Mouse (Mus musculus) spleen, adult 2 months (tissue): ENCODE measurements at regions not wholly inside any gene's neighbourhood (a gene's known extent, or its start where the extent isn't known, plus 50 kb on each side); places are given as distances from the start of the nearest gene placed in this dataset.

Experiments used
- DNase-seq, 2 experiments: peaks; one replicate each; pipeline versions ENCODE4 v3.0.0 to v3.0.0-alpha.2; 2012 to 2021; ENCODE audit warnings: low spot score in 2 of 2, low read depth in 1 of 2
- H3K27ac ChIP-seq: fragments of 200-500 bp; 2 replicates; pipeline ENCODE4 v1.5.1; 2012; ENCODE audit warnings: low read length, inconsistent platforms; ENCODE audit not compliant: insufficient read depth
- H3K27me3 ChIP-seq: fragments of 200-500 bp; 2 replicates; pipeline ENCODE4 v1.6.1; 2012; ENCODE audit warnings: mild to moderate bottlenecking, moderate library complexity, low read length, inconsistent platforms; ENCODE audit not compliant: control insufficient read depth, insufficient read depth
- H3K36me3 ChIP-seq: fragments of 200-500 bp; 2 replicates; pipeline ENCODE4 v1.6.1; 2012; ENCODE audit warnings: mild to moderate bottlenecking, low read length, inconsistent platforms; ENCODE audit not compliant: control insufficient read depth, insufficient read depth
- H3K4me1 ChIP-seq: fragments of 200-500 bp; 2 replicates; pipeline ENCODE4 v1.6.1; 2011; ENCODE audit warnings: inconsistent platforms; ENCODE audit not compliant: control insufficient read depth, insufficient read depth, insufficient read length
- H3K4me3 ChIP-seq: fragments of 200-500 bp; 2 replicates; pipeline ENCODE4 v1.5.1; 2011; ENCODE audit warnings: mild to moderate bottlenecking, inconsistent platforms; ENCODE audit not compliant: insufficient read depth, insufficient read length; ENCODE audit errors: extremely low read depth
- CTCF ChIP-seq: fragments of 200-500 bp; IDR thresholded peaks from 2 replicates; pipeline ENCODE4 v1.5.1; 2011; ENCODE audit warnings: mild to moderate bottlenecking, inconsistent platforms; ENCODE audit not compliant: insufficient read depth, insufficient read length, insufficient replicate concordance; ENCODE audit errors: extremely low read depth
- POLR2A ChIP-seq: fragments of 200-500 bp; IDR thresholded peaks from 2 replicates; pipeline ENCODE4 v1.6.1; 2011; ENCODE audit warnings: low read depth, low read length, inconsistent platforms
- WGBS: fragments of 180-500 bp; shearing (Covaris S2); methylation state at CpG from one replicate; pipeline ENCODE4 v1.1.7; 2018; 5-methylcytosine and 5-hydroxymethylcytosine counted together

DNA sequence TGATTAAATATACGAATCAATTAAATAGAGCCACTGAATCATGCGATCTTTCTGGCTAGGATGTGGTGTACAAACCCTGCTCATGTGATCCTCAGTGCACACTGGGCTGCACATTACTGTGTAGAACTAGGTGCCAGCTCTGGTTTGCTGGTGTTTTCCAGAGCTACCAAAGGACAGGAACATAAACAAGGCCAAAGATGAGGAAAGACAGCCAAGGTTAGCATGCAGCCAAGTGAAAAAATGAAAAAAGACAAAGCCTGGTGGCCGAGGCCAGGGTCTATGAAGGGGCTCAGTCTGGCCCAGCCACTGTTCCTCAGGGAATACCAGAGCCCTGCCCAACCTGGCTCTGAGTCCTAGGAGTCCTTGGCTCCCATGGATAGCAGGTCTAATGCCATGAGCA, 190.1 kb downstream of the Wdr11 start:
- WGBS, result 87% methylated on average over 3 of the region's 3 CpGs
- Histone ChIP-seq H3K4me3 (no peak overlapping the region), H3K4me1 (no peaks in the 10 kb centered on the region), H3K27me3 (no peaks in the 10 kb centered on the region), H3K36me3 (no peaks in the 10 kb centered on the region), H3K27ac (no peak overlapping the region)
- TF ChIP-seq POLR2A, result no peak
- no peak for DNase-seq

DNA sequence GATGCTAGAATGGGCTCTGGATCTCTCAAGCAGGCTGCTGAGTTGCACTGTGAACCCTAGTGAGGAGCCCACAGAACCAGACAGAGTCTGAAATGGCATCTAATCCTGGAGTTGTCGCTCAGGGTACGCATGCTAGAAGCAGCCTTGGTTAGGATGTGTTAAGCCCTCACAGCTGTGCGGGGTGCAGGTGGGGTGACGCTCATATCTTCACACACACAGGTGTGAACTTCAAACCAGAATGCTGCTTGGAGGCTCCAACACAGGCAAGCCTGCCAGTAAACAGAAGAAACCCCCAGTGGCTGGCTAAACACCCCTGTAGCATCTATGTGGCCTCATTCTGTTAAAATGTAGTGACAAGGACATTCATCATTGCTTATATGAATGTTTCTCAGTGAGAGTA, 193.3 kb downstream of the Wdr11 start:
- Histone ChIP-seq H3K4me1 (no peaks in the 10 kb centered on the region), H3K4me3 (no peak overlapping the region), H3K27ac (no peak overlapping the region), H3K27me3 (no peaks in the 10 kb centered on the region), H3K36me3 (no peaks in the 10 kb centered on the region)
- WGBS, result 77% methylated on average over 4 of the region's 4 CpGs
- DNase-seq, result no peak
- TF ChIP-seq CTCF, result no peak
- TF ChIP-seq POLR2A, result no peak

DNA sequence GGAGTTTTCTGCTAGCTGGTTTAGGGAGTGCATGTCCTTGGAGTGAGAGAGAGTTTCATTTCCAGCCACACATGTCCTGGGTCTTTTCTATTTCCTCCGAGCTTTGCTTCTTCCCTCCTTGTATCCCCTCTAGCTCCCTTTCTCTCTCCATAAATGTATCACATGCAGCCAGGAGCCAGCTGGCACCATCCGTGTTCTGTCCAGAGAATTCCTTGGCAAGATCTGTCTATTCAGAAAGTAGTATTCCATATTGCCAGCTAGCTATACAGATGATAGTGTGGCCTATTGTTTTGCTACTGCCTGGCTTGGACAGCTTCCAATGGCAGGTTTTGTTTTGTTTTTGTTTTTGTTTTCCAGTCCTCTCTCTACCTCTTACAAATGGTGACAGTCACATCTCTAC, 195.3 kb downstream of the Wdr11 start:
- TF ChIP-seq POLR2A, result no peak
- TF ChIP-seq CTCF, result no peak
- Histone ChIP-seq H3K36me3 (no peaks in the 10 kb centered on the region), H3K27ac (no peak overlapping the region), H3K4me3 (no peak overlapping the region), H3K27me3 (no peaks in the 10 kb centered on the region), H3K4me1 (no peaks in the 10 kb centered on the region; the same call in 1 of the 2 replicates)
- DNase-seq, result no peak
- 68% methylated on average over 2 of the region's 2 CpGs for WGBS

DNA sequence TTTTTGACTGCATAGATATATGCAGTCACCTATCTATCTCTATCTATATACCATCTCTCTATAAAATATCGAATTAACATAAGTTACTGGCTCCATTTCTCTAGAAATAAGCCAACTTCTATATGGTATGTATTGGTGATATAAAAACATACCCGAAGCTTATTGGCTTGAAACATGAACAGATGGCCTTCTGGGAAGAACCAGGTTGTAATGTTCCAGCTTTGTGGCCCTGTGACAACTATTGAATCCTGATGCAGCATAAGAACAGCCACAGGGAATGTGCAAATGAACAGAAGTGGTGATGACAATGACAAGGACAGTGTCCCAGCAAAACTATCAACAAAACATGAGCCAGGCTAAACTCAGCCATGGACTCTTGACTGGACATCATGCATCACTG, 196.1 kb downstream of the Wdr11 start:
- no peak for DNase-seq
- H3K27me3 ChIP-seq, result no peaks in the 10 kb centered on the region
- TF ChIP-seq POLR2A (no peak), CTCF (no peak)
- H3K4me1 ChIP-seq, result no peaks in the 10 kb centered on the region; the same call in 1 of the 2 replicates
- no peak overlapping the region for H3K27ac ChIP-seq
- WGBS, result 86% methylated on average over 2 of the region's 2 CpGs
- H3K36me3 ChIP-seq, result no peaks in the 10 kb centered on the region
- H3K4me3 ChIP-seq, result no peak overlapping the region

DNA sequence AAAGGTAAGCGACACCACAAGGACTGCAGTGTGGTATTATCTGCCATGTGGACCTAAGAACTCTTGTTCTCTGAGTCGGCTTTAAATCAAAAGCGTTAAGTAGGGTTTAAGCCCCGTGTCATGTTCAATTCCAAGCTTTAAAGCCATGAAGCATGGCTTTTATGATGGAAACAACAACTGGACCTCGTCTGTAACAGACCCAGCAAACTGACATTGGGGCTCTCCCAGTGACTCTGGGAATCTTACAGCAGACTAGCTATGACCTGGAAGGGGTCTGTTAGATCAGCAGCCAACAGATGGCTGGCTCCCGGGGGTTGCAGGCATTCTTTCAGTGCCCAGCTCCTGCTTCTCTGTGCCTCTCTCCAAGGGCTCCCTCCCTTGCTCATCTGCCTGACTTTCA, 197.8 kb downstream of the Wdr11 start:
- TF ChIP-seq POLR2A (no peak), CTCF (no peak)
- H3K27me3 ChIP-seq, result no peaks in the 10 kb centered on the region
- DNase-seq, result no peak
- 89% methylated on average over 6 of the region's 6 CpGs for WGBS
- H3K4me1 ChIP-seq, result no peaks in the 10 kb centered on the region; the same call in 1 of the 2 replicates
- H3K36me3 ChIP-seq, result no peaks in the 10 kb centered on the region
- H3K27ac ChIP-seq, result no peak overlapping the region
- no peak overlapping the region for H3K4me3 ChIP-seq

DNA sequence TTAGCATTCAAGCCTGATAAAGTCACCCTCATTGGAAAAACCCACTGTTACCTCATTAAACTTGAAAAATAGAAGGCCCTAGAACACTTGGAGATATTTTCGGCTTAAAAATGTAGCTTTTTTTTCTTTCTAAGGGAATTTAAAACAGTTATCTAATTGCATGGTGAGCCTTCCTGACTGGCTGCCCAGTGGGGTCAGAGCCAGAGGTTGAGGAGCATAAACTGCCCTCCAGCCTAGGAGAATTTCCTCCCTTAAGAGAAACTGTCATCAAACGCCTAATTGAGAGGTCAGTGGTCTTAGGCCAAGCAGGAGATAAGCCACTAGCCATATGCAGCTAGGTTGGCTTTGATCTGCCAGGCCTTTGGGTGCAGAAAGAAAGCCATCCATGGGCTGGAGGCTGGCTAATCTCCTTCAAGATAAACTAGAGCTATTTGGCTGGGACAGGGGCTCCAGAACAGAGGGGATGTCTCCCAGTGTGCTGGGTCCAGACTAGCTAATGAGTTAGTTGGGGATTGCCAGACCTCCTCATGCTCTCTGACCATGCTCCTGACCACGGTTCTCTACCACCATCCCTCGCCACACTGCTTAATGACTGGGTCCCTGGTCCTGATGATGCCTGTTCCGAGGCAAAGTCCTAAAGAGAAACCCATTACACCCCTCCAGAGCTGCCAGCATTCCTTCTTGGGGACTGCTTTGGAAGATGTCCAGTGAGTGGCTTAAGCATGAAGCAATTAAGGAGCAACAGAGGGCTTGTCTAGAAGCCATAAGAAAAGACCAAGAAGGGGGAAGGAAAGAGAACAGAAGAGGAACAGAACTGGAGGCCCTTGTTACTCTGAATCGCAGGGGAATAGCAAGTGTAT, 199.2 kb downstream of the Wdr11 start:
- TF ChIP-seq CTCF (no peak), POLR2A (no peak)
- no peak for DNase-seq
- Histone ChIP-seq H3K36me3 (no peaks in the 10 kb centered on the region), H3K4me1 (no peaks in the 10 kb centered on the region; the same call in 1 of the 2 replicates), H3K4me3 (no peak overlapping the region), H3K27me3 (no peaks in the 10 kb centered on the region), H3K27ac (no peak overlapping the region; the same call in 1 of the 2 replicates)
- whole genome bisulfite sequencing, result 73% methylated on average over 6 of the region's 6 CpGs

DNA sequence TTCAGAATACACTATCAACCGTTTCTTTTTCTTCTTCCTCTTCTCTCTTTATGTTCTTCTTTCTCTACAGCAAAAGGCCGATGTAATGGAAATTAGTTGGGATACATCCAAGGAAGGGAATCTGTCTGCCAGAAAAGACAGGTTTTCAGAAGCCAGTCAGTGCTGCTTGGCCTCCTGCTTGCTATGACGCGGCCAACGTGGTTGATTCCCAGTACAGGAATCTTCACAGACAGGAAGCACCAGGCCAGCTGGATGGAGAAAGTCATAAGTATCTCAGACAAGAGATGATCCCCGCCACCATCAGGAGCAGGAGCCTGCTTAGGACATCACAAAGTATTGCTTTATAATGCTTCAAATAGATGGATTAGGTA, 199.8 kb downstream of the Wdr11 start:
- 62% methylated on average over 6 of the region's 6 CpGs for whole genome bisulfite sequencing
- H3K27me3 ChIP-seq, result no peaks in the 10 kb centered on the region
- TF ChIP-seq CTCF (no peak), POLR2A (no peak)
- DNase-seq, result no peak
- no peaks in the 10 kb centered on the region; the same call in 1 of the 2 replicates for H3K4me1 ChIP-seq
- no peak overlapping the region for H3K27ac ChIP-seq
- H3K4me3 ChIP-seq, result no peak overlapping the region
- no peaks in the 10 kb centered on the region for H3K36me3 ChIP-seq

DNA sequence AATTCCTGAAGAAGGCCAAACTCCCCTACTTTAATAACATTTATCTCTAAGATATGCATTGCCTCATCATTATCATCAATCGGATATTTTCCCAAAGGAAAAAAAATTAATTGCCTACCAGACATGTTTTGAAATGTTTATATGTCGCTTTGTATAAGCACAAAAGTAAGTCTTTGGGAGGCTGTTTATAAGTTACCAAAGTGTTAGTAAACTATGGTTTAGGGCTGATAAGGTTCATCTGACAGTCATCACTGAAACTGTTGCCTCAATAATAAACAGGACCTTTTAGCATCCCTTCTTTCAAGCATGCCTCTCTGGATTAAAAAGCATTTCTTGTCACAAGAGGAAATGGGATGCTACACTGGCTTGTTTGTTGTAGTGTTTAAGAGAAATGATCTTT, 202.1 kb downstream of the Wdr11 start:
- 91% methylated on average over 2 of the region's 2 CpGs for WGBS
- Histone ChIP-seq H3K36me3 (no peaks in the 10 kb centered on the region), H3K27ac (no peak overlapping the region), H3K4me1 (peaks cover 2% of the 10 kb centered on the region; the same call in 1 of the 2 replicates), H3K4me3 (no peak overlapping the region), H3K27me3 (no peaks in the 10 kb centered on the region)
- TF ChIP-seq CTCF (no peak), POLR2A (no peak)
- no peak for DNase-seq
